Mouse (Mus musculus): Measurements from ENCODE around the gene Sdk1.

The Sdk1 gene

DNA sequence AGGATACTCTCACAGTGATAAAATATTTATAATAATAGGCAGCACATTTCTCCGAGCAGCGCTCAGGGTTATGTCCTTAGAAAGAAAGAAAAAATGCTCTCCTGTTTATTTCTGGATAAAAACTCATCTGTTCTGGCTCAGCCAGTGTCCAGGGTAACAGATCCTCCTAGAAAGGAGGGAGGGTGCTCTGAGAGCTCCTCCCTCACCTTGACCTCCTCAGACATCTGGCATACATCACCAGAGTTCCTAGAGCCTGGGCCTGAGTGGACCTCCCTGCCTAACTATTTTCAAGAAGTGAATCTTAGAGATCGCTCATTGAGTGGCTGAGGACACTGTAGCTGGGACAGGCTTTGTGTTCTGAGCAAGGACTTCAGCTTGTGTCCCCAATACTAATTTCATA lies 760.7 kb downstream of the Sdk1 start:
- DNase-seq (ENCODE audit: low read depth) = no peak

DNA sequence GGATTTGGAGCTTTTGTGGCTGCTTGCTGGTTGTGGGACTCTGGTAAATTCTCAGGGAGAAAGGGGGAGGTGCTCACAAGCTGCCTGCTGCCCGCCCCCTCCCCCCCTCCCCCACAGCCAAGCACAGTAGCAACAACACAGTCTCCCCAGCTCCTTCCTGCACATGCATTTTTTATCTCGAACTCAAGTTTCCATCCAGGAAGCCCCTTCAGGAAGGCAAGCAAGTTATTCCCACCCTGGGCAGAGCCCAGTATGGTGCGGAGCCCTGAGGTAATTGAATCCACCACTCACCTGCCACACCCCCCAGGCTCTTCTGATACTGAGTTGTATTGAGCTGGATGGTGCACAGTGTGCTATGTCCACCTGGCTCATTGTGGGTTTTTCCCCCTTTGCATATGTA lies 768.9 kb downstream of the Sdk1 start:
- DNase-seq (ENCODE audit: low read depth) = no peak

GRCm38 (mm10) chr5:142017001-142017400 lies 775.7 kb downstream of the Sdk1 start:
- DNase-seq (ENCODE audit: low read depth) = no peak

DNA sequence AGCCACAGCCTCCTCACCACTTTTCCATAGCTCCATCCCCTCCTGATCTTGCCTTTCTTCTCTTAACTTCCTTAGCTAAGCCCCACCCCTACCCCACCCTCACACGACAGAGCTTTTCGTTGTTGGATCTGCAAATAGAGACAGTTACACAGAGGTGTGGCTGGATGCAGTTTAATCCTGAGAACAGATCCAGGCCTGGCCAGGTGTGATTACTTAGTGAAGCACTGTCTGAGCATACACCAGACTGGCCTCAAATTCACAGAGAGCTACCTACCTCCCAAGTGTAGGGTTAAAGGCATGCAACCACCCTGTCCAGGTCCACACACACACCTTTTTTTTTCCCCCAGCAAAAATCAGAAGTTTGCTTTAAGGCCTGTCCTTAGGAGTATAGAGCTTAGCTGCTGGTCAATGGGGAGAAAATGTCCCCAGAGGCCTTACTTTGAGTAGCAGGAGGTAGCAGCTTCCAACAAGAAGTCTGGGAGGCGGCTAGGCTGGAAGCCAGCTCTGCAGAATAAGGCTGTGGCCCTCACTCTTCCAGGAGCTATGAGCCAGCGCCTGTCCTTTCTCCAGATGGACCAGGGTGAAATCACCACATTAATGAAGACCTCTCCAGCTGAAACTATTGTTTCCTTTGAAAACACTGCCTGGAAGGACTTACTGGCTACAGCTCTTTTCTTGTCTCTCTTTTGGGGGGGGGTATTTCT lies 781.7 kb downstream of the Sdk1 start:
- no peak for DNase-seq (ENCODE audit: low read depth)

DNA sequence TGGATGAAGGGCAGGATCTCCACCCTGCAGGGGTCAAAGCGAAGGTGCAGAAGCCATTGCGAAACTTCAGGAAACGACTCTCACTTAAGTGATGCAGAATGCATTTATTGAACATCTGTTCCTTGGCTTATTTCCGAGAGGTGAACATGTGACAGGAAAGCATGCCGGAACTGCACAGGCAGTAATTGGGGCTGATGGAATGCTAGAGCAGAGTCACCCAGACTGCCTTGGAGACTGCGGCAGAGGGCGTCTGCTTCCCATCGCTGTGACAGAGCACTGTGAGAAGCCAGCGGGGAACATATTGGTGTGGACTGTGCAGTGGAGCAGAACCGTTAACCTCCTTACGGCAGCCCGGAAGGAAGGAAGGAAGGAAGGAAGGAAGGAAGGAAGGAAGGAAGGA lies 783.2 kb downstream of the Sdk1 start:
- no peak for DNase-seq (ENCODE audit: low read depth)

GRCm38 (mm10) chr5:142036536-142036935 lies 795.2 kb downstream of the Sdk1 start:
- DNase-seq (ENCODE audit: low read depth) = no peak

DNA sequence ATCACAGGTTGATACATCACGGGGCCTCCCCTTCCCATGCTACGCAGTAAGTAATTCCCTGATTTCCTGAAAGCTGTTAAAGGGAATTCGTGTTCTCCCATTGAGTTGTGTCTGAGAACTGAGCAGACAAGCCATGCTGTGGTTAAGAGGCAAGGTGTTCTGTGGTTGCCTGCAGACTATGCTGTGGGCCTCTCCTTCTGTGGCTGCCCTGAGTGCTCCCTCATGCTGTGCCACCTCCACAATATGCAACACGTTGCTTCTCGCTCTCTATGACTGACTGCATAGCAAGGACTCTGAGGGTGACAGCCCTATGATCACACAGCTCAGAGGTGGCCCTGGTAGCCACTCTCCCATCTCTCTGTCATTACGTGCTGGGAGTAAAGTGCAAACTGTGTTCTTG lies 797.9 kb downstream of the Sdk1 start:
- no peak for DNase-seq (ENCODE audit: low read depth)

- DNase-seq (ENCODE audit: low read depth) = no peak
Observed at GRCm38 (mm10) chr5:142039891-142040530, 798.7 kb downstream of the Sdk1 start.

DNA sequence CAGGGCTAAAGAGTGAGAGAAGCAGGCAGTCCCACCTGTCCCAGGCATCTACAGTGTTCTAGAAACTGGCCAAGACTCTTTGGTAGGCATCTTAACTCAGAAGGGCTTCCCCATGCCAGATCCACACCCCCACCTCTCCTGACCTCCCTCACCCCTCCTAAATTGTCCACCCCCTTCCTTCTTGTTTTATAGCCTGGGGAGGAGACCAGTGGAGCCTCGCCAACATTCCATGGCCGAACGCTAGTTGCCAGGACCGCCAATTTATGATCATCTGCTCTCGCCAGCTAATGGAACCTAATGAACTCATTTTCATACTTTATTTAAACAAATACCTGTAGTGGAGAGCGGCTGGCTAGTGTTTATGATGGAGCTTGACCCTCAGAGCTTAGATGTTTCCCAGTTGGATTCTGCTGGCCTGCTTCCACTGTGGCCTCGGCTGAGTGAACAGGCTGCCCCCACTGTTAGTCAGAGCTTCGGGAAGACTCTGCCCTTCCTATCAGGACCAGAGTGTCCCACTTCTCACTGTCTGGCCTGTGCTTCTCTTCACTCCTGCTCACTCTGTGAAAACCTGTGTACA lies 800.0 kb downstream of the Sdk1 start:
- DNase-seq (ENCODE audit: low read depth) = no peak

DNA sequence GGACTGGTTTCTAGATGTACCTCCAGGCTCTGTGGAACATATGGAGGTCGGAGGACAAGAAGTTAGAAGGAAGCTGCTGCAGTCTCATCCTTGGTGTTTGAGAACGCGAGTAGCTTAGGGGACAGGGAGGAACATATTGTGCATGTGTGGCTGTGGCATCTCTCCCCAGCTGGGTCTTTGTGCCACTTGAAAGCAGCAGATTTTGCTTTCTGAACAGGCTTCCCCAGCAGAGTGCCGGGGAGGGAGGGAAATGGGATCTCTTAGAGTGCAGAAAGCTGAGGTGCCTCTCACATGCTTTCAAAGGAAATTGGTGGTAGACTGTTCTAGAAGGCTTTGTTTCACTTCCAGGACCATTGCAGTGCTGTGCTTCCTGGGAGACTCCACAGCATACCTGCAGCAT lies 820.5 kb downstream of the Sdk1 start:
- DNase-seq (ENCODE audit: low read depth) = no peak

- no peak for DNase-seq (ENCODE audit: low read depth)
Observed at GRCm38 (mm10) chr5:142071322-142071721, 830.0 kb downstream of the Sdk1 start.

- DNase-seq (ENCODE audit: low read depth) = no peak
Observed at GRCm38 (mm10) chr5:142073901-142074300, 832.6 kb downstream of the Sdk1 start.

- no peak for DNase-seq (ENCODE audit: low read depth)
Observed at GRCm38 (mm10) chr5:142074561-142075500, 833.5 kb downstream of the Sdk1 start.

- peak; percentile 5 for DNase-seq (ENCODE audit: low read depth)
Observed at GRCm38 (mm10) chr5:142080661-142081060, 839.4 kb downstream of the Sdk1 start.

GRCm38 (mm10) chr5:142081076-142081475 lies 839.8 kb downstream of the Sdk1 start:
- no peak for DNase-seq (ENCODE audit: low read depth)

DNA sequence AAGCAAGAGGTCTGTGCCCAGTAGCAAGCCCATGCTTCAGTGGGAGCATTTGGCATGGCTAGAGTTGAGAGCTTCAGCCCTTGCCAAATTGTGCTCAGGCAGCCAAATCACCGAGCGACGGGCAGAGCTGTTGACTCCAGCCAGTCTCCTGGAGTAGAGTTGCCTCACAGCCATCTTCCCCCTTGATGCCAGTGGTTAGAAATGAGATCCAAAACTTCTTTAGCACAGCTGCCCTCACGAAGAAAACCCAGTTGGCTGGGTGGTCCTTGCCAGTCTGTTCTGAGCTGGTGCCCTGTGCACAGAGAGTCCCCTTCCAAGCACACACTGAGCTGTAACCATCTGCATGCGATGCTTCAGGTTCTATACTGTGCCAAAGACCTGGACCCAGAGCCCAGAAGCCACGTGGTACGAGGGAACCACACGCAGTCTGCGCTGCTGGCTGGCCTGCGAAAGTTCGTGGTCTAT lies 855.1 kb downstream of the Sdk1 start:
- DNase-seq (ENCODE audit: low read depth) = no peak

GRCm38 (mm10) chr5:142100176-142100575 lies 858.9 kb downstream of the Sdk1 start:
- DNase-seq (ENCODE audit: low read depth) = no peak

DNA sequence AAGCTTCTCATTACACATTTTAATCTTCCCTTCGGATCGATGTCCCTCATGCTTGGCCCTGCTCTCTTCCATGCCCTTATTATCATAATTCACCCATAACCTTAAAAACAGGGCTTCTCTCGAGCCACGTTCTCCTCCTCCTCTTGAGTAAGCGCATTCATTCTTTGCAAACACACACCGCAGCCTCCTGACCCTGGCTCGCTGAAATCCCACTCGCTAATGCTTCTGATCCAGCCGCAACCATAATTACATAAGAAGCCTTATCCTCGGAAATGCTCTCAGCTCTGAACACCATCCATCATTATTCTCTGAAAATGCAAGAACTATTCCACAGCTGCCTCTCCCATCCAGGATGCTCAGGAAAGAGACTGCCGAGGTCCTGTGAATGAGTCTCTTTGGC lies 866.1 kb downstream of the Sdk1 start:
- DNase-seq (ENCODE audit: low read depth) = no peak

GRCm38 (mm10) chr5:142111989-142112388 lies 870.7 kb downstream of the Sdk1 start:
- DNase-seq (ENCODE audit: low read depth) = no peak

- no peak for DNase-seq (ENCODE audit: low read depth)
Observed at GRCm38 (mm10) chr5:142113210-142114175, 872.2 kb downstream of the Sdk1 start.

DNA sequence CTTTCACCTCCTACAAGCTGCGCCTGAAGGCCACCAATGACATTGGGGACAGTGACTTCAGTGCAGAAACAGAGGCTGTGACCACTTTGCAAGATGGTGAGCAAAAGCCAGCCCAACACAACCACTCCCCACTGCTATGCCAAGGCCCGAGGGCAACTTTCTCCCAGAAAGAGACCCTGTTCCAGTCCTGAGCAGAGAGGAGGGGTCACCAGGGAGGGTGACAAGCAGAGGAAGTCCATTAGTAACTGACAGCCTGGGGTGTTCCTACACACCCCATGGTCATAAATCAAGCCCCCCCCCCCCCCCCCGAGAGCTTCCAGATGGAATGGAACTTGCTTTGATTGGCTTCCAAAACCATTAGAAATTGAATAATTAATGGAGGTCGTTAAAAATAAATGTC lies 886.5 kb downstream of the Sdk1 start:
- DNase-seq (ENCODE audit: low read depth) = no peak

Measured in NIH3T3 (cell line).